Mouse (Mus musculus) thymus, postnatal 14 days (tissue): ENCODE results near the gene Gm21992.
"Not testable (repeated sequence)": the region's sequence is repeated elsewhere in the genome, so short reads cannot be mapped to it uniquely, and the experiment has no call there.

ENCODE experiments used
- DNase-seq: peaks from one replicate; pipeline ENCODE4 v3.0.0; 2021

Gene Gm21992

DNA sequence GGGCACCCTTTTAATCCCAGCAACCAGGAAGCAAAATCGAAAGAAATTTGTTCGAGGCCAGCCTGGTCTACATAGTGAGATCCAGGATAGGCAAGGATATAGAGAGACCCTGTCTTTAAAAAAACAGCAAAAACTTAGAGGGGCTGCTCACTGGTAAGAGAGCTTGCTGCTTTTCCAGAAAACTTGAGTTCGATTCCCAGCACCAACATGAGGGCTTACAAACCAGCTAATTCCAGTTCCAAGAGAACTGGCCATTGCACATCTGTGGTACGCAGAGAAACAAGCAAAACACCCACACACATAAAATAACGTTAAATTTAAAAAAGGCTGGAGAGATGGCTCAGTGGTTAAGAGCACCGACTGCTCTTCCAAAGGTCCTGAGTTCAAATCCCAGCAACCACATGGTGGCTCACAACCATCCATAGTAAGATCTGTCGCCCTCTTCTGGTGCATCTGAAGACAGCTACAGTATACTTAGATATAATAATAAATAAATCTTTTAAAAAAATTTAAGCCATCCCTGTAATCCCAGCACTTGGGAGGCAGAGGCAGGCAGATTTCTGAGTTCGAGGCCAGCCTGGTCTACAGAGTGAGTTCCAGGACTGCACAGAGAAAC, 1.0 kb upstream of the Gm21992 start:
- peak; percentile 26 for DNase-seq

DNA sequence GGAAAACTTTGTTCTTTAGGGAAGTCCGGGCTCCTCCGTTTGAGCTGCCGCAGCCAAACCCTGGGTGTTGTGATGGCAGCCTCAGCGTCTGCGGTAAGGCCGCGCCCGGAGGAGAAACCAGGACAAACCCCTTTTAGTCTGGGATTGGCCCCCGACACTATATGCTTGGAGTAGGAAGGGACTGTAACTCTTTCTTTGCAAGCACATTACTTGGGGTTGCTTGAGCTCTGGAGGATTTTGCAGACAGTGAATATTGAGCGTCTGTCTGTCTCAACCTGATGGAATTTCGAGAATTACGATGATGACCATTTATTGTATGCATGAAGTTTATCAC, 464 bp upstream of the Gm21992 start:
- no peak for DNase-seq

DNA sequence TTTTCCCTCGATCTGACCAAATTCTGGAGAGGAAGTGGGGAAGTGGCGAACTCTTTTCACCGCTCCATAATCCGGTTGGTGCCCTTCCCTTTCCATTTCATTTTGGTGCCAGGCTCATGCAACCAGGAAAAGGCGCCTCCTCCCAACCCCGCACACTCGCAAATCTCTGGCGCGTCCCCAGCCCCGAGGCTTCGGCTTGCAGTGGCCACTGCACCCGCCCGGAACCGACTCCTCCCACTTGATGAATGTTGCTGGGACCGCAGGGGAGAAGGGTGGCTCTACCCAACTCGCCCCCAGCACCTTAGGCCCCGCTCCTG, 708 bp downstream of the Gm21992 start:
- no peak for DNase-seq

DNA sequence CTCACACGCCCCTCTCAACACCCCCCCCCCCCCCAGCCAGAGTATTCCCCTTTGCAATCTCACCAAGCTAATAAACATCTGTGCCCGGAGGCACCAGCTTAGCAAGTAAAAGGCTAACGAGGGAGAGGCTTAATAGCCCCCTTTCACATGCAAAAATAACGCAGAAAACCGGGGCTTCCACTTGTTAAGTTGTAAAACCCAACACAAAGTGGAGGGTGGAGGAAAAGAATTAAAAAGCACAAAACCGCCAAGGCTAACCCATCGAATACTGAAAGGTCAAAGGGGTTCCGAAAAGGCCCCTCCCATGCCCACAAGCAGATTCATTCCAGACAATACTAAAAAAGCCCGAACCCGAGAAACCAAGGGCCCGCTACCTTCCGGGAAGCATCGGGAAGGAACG, 1.1 kb downstream of the Gm21992 start:
- DNase-seq = no peak

DNA sequence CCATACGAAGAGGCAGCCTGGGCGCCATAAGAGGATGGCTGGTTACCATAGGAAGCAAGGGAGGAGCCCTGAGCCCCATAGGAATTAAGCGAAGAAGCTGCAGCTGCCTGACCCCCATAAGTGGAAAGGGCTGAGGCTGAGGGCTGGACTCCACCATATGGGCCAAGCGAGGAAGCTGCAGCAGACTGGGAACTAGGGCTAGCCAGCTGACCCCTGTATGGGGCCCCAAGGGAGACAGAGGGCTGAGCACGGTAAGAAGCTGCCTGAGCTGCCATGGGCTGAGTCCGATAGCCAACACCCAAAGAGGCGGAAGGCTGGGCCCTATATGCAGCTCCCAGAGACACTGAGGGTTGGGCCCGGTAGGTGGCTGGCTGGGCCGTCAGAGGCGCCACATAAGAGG, 8.1 kb downstream of the Gm21992 start:
- no peak for DNase-seq

DNA sequence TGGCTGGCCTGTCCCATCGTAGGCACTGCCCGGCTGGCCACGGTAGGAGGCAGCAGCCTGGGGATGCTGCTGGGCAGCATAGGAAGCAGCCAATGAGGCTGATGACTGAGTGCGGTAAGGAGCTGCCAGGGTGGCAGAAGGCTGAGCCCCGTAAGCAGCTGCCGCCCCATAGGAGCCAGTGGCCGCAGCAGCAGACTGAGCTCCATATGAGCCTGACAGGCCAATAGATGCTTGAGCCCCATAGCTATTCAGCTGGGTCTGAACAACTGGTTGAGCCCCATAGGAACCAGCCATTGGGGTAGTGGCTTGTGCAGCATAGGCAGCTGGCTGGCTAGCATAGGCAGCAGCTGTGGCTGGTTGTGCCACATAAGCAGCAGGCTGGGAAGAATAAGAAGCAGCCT, 8.7 kb downstream of the Gm21992 start:
- DNase-seq = no peak

DNA sequence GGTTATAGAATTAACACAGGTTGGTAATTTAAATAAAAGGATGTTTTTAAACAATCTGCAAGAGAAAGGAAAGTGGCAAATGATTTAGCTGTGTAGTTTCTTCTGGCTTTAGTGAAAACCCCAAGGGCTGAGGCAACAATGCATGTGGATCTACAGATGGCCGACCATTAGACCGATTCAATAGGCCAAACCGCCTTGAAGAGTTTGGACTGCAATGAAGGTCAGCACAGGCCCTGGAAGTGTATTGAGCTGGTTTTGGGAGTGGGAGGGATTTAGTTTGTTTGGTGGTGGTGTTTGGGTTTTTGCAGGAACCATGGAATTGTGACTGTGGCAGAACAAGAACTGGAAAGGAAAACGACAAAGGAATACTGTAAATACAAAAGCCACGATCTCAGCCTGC, 12.3 kb downstream of the Gm21992 start:
- no peak for DNase-seq

DNA sequence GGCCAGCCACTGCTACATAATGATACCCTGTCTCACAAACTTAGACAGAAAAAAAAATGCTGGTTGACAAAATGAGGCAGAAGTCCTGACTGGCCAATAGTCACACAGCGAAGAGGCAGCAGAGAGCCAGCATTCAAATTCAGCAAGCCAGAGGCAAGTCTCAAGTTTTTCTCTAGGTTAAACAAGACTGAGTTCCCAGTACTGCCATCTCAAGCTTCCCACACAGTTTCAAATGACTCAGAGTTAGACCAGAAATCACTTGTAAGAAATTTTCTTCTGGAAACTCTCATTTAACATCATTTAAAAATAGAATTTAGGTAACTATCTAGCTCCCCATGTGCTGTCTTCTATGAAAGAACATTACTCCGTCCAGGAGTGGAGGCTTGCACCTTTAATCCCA, 13.6 kb downstream of the Gm21992 start:
- no peak for DNase-seq

DNA sequence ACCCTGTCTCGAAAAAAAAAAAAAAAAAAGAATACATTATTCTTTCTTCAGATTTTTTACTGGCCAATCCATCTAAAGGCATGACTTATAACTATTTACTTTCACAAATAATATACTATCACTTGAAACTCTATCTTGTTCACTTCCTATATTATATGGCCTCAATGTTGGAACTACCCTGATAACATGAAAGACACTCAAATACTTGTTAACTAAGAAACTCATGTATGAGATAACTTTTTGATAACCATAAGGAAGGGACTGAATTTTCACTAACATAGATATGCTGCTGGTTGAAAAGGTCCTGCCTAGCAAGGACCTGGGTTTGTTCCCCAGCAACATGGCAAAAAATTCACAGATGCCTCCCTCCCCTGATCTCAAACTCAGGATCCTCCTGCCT, 15.5 kb downstream of the Gm21992 start:
- DNase-seq = no peak

DNA sequence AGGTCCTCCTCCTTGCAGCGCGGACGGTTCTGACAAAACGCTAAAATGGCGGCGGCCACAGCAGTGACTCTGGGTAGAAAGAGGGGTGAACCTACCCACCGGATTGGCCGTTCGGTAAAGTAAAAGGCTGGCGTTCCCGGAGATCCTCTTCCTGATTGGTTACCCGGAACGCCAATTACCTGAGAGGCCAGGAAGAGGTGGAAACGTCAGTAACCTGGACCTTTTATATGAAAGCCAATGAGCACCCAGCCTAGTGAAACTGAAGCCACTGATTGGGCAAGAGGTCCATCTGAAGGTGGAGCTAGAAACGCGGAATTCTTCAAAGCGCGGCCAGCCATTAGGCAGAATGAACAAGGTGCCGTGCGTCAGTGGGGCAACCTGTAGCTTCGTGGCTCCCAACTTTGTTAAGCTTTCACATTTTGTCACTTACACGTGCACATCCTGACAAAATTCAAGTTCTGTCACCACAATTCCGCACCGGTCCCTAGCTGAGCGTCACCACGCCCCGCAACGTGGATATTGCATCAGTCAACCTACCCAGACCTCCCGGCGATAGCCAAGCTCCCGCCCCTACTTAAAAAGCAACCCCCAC, 17.5 kb downstream of the Gm21992 start, which contains the start of gene Rbm4:
Gene Rbm4 (minus strand): TSS at position 71 of the 592 bp plus-strand sequence.
- DNase-seq = peak; percentile 97

DNA sequence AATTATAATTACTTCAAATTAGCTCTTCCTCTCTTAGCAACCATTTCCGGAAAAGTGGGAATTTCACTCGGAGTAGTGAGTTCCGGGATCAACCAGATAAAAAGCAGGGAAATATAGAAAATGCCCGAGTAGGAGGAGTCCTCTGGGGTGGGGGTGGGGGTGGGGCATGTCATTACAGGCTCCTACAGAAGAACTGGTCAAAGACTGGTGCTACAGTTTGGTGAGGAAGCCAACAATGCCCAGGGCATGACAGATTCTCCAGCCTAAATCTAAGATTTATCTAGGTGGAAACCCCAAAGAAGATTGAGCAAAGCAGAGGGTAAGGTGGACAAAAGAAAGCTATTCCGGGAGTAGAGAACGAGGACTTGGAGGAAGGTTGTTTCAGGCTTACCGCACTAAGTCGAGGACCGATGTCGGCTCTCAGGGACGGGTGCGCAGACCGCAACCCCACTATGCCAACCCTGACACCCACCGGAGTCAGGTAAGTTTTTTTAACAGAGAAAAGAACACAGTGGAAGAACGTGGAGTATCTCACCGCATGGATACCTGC, 18.1 kb downstream of the Gm21992 start:
- DNase-seq = no peak

DNA sequence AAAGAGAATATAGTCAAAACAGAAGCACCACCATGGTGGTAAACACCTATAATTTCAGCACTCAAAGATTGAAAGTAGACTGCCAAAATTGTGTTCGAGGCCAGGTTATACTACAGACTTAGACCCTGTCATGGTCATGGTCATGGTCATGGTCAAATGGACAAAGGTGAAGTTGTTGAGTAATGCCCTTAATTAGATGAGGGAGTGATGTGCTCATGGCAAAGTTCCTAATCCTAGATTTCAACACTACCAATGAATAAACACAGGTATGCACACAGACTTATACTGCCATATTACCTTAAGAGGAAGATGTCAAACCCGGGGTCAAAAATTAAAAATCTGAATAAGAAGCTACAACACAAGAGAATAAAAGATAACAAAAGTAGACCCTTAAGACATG, 25.1 kb downstream of the Gm21992 start:
- DNase-seq = no peak

DNA sequence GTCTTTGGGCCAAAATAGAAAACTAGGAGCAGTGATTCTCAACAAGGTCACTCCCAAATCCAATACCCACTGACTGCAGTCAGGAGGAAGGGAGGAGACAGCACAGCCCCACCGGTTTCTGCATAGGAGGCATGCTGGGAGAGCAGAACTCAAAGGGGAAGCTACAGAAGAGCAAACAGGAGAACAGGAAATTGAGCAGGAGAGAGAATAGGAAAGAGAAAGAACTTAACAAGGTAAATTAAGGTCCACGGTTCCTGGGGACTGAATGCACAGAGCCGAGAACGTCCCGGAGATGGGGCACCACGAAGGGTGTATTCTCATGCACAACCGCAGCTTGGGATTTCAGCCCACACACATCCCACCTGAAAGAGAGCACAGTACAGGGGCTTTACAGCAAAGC, 26.2 kb downstream of the Gm21992 start:
- no peak for DNase-seq

DNA sequence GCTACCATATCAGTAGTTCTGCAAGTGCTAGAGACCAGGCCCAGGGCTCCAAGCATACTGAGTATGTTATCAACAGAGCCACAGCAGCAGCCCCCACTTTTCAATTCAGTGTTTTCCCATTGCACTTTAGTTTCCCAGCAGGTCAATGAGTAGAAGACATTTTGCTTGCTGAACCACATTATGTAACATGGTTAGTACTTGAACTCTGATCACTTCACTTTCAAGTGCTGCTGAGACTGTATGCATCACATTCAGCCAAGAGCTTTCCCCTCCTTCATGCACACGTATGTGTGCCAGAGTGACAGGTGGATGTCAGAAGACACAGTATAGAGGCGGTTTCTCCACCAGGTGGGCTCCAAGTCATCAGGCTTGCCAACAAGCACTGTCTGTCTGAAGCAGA, 28.5 kb downstream of the Gm21992 start:
- DNase-seq = no peak

DNA sequence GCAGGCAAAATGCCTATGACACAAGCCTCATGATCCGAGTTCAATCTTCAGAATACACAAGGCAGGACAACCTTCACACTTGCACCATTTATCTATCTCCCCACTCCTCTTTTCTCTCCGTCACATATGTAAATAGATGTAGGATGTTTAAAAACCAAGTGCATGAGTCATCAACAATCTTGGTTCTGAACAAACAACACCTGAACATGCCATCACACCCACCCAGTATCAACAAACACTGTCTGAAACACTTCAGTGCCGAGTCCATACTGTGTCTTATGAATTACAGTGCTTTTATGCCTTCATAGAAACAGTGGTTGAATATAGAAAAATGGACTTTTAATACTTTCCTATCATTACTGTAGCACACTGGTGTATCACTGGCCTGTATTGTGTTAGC, 38.6 kb downstream of the Gm21992 start:
- no peak for DNase-seq

DNA sequence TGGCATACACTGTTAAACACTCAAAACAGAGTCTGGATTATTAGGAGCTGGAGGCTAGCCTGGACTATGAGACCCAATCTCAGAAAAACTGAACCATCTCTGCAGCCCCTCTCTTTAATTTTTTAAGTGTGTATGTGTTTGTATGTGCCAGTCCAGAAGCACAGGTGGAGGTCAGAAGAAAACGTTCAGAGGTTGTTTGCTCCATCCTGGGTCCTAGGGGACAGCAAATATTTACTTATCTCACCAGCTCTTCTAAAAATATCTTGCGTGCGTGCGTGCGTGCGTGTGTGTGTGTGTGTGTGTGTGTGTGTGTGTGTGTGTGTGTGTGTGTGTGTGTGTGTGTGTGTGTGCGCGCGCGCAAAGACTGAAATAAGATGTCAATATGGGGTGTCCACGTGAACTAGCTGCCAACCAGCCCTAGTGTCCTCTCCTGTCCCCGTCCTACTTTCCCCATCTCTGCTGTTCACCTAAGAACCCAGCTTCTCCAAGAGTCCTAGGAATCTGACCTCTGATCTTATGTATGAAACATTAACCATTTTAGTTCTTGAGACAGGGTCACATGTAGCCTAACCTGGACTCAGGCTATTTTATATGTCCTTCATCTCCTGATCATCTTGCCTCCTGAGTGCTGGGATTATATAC, 43.8 kb downstream of the Gm21992 start:
- no peak for DNase-seq

DNA sequence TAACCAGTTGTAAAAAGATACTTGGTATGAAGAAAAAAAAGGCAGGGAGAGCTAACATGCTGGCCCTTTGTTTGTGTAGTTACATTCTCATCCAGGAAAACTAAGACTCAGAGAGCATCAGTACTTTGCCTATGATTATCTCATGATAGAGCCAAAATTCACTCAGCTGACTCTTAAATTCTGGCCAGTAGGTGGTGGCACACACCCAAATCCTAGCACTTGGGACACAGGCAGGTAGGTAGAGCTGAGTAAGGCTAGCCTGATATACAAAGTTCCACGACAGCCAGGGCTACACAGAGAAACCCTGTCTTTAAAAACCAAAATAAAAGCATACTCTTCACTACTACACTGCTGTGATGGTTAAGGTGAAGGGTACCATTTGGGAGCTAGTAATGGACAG, 48.5 kb downstream of the Gm21992 start:
- no peak for DNase-seq

DNA sequence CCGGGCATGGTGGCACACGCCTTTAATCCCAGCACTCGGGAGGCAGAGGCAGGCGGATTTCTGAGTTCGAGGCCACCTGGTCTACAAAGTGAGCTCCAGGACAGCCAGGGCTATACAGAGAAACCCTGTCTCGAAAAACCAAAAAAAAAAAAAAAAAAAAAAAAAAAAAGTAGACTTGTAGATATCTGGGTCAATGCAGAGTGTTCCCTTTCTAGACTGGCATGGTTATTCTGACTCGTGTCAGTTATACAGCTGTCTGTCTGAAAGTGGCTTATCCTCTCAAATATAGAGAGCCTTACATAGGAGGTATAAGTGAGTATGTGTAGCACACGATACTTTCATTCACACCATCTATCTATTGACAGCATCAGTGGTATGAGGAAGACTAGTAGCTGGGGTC, 50.9 kb downstream of the Gm21992 start:
- not testable (repeated sequence) for DNase-seq

DNA sequence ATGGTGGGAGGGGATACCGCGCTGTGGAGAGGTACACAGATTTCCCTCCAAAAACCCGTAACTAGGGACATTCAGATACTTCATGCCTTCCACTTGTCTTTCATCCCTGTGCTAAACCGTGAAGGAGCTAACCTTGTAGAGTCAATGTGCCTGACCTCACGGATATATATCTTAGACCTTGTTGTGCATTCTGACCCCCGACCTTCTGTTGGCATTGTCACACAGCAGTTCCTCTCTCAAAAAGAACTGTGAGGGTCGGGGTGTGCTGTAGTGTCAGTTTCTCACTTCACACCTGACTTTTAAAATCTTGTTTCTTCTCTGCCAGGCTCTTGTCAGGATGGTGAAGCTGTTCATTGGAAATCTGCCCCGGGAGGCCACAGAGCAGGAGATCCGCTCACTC, 54.5 kb downstream of the Gm21992 start:
- DNase-seq = no peak

DNA sequence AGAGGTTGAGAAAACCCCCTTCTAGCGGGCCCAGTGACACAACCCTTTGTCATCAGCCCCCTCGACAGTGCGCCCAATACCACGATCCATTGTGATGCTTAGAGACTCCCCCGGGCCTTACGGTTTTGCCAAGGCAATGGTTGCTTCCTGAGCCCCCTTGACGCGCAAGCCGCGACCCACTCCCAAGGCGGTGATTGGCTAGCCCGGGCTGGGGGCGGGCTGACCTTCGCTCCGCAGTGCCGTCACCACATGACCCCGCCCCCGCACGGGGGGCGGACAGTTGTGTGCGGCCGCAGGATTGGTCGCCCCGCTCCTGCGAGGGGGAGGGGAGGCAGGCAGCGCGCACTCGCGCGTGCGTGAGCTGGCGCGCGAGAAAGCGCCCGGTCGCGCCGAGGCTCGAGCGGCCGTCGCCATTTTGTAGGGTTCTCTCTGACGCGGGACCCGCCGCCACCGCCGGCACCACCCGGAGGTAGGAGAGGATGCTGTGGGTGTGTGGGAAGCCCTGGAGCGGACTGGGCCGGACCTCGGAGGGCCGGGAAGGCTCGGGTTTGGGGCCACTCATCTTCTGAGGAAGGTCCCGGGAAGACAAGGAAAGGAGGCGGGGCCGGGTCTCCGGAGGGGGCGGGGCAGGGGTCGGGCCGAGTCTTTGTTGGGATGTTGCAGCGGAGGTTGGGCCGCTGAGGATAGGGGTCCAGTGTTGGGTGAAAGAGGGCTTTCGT, 55.1 kb downstream of the Gm21992 start, which contains the start of gene Rbm4b:
Gene Rbm4b (plus strand): TSS at position 305 of the 719 bp plus-strand sequence.
- peak; percentile 99 for DNase-seq

DNA sequence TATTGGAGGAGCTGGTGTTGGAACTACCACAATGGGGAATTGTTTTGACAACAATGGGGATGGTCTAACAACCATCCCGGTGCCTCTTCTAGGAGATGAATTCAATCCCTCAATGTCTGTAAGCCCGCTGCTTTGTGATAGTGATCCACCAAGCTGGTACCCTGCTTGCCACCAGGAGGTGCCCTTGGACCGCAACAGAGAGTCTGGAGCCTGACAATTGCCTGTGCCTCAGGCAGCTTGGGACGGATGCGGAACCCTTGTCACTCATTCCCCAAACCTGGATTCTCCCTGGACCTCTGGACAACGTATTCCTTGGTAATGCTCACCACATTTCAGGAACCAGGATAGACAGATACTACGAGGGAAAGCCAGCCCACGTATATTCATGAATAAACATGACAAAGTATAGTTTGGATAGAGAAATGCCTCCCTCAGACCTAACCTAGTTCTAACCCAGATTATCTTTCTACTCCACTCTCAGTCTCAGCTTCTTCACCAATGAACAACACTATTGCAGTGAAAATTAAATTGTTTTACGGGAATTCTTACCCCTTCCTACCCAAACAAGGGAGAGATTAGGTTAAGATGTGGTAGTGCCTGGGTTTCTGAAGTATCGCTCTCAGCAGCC, 55.7 kb downstream of the Gm21992 start:
- DNase-seq = peak; percentile 93

DNA sequence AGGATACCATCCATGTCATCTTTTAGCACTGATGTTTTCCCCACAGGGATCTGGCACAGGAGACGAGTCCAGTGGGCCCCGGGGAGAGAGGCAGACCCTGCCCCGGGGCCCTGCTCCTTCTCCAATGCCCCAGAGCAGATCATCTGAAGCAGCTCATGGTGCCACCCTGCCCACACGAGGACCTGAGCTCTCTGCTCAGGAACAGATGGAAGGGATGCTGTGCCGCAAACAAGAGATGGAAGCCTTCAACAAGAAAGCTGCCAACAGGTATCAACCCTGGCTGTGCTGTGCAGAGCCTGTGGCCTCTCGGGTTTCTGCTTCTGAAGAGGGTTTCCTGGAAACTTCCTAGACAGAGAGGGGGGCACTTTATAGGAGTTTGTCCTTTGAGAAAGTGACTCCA, 61.4 kb downstream of the Gm21992 start:
- no peak for DNase-seq

DNA sequence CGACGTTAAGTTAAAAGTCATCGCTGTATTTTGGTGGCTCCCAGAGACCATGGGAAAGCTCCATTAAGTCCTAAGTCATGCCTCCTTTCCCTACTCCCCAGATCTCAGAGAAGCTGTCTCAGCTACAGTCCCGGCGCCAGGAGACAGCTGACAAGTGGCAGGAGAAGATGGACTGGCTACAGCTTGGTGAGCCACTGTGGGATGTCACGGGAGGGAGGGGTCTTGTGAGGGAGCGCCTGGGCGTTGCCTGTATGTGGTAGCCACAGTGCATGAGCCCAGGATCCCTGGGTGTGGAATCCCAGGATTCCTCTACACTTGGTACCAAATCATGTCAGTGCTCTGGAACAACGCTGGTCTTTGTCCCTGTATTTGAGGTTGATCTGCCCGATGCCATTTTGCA, 62.9 kb downstream of the Gm21992 start:
- no peak for DNase-seq
